Mouse (Mus musculus) liver, adult 2 months (tissue): ENCODE measurements around the gene Tcf15. TPM values are rescaled to one million over a fixed set of nuclear protein-coding genes. Genes with fewer than 3 reads are reported as not detected.

Experiments used
- DNase-seq: peaks from one replicate; pipeline ENCODE4 v3.0.0-alpha.2; 2011; ENCODE audit warnings: low read depth, low spot score; ENCODE audit errors: extremely low read depth
- H3K27ac ChIP-seq: fragments of 200-500 bp; replicated peaks from 2 replicates; pipeline ENCODE4 v1.5.1; 2012; ENCODE audit warnings: low read depth, mild to moderate bottlenecking, control low read depth, inconsistent platforms, low read length; ENCODE audit not compliant: insufficient read depth
- H3K27me3 ChIP-seq: fragments of 200-500 bp; 2 replicates; pipeline ENCODE4 v1.6.1; 2012; ENCODE audit warnings: mild to moderate bottlenecking, moderate library complexity, low read length, inconsistent platforms; ENCODE audit not compliant: control insufficient read depth, insufficient read depth
- H3K36me3 ChIP-seq: fragments of 200-500 bp; 2 replicates; pipeline ENCODE4 v1.6.1; 2012; ENCODE audit warnings: low read length, inconsistent platforms; ENCODE audit not compliant: control insufficient read depth, insufficient read depth
- H3K4me1 ChIP-seq: fragments of 200-500 bp; 2 replicates; pipeline ENCODE4 v1.6.1; 2011; ENCODE audit warnings: low read length; ENCODE audit not compliant: control insufficient read depth, insufficient read depth
- H3K4me3 ChIP-seq: fragments of 200-500 bp; 2 replicates; pipeline ENCODE4 v1.5.1; 2011; ENCODE audit warnings: low read depth, mild to moderate bottlenecking, control low read depth, low read length, moderate library complexity; ENCODE audit not compliant: insufficient read depth
- H3K79me2 ChIP-seq: fragments of 200-500 bp; 2 replicates; pipeline ENCODE4 v1.6.1; 2012; ENCODE audit warnings: inconsistent platforms, mild to moderate bottlenecking, low read length, moderate library complexity; ENCODE audit not compliant: control insufficient read depth, insufficient read depth
- H3K9ac ChIP-seq: fragments of 200-500 bp; 2 replicates; pipeline ENCODE4 v1.6.1; 2012; ENCODE audit warnings: low read depth, mild to moderate bottlenecking, control low read depth, inconsistent platforms, low read length
- CTCF ChIP-seq: fragments of 200-500 bp; IDR thresholded peaks from 2 replicates; pipeline ENCODE4 v1.5.1; 2011; ENCODE audit warnings: low read depth, low read length, control low read depth
- POLR2A ChIP-seq: fragments of 200-500 bp; IDR thresholded peaks from 2 replicates; pipeline ENCODE4 v1.6.1; 2011; ENCODE audit warnings: low read length, control low read depth; ENCODE audit not compliant: insufficient read depth; ENCODE audit errors: extremely low read depth
- WGBS: fragments of 180-500 bp; shearing (Covaris S2); methylation state at CpG from one replicate; pipeline ENCODE4 v1.1.7; 2018; 5-methylcytosine and 5-hydroxymethylcytosine counted together
- polyA plus RNA-seq: library from polyadenylated mRNA; depleted of rRNA; stranded (reverse); fragments of >200 nt; gene quantifications from 2 replicates; pipeline ENCODE4 v1.2.3, GENCODE M21; 2012
- total RNA-seq: library from RNA; depleted of rRNA; stranded (reverse); fragments of >200 nt; gene quantifications from 2 replicates; pipeline ENCODE4 v1.2.3, GENCODE M21; 2014

Tcf15 gene
- total and polyA plus RNA-seq, 2 experiments, result not detected

- Histone ChIP-seq H3K27ac (no peak overlapping the region), H3K4me1 (no peaks in the 10 kb centered on the region; the same call in 1 of the 2 replicates), H3K79me2 (no peaks in the 10 kb centered on the region), H3K27me3 (peaks cover 11% of the 10 kb centered on the region), H3K36me3 (no peaks in the 10 kb centered on the region), H3K4me3 (peak overlapping the region; percentile 53), H3K9ac (no peak overlapping the region)
- TF ChIP-seq POLR2A (no peak), CTCF (no peak)
- whole genome bisulfite sequencing, result 3% methylated on average over 13 of the region's 13 CpGs
- DNase-seq, result no peak
These were observed 1.3 kb upstream of the Tcf15 start for GRCm38 (mm10) chr2:152142046-152142445.

GRCm38 (mm10) chr2:152142571-152142970 lies 790 bp upstream of the Tcf15 start:
- H3K27ac ChIP-seq, result no peak overlapping the region
- H3K79me2 ChIP-seq, result no peaks in the 10 kb centered on the region
- TF ChIP-seq POLR2A, result no peak
- TF ChIP-seq CTCF, result no peak
- H3K9ac ChIP-seq, result no peak overlapping the region
- peaks cover 11% of the 10 kb centered on the region for H3K27me3 ChIP-seq
- no peaks in the 10 kb centered on the region for H3K36me3 ChIP-seq
- H3K4me3 ChIP-seq, result no peak overlapping the region
- H3K4me1 ChIP-seq, result no peaks in the 10 kb centered on the region; the same call in 1 of the 2 replicates
- DNase-seq, result no peak
- WGBS, result 9% methylated on average over 11 of the region's 11 CpGs

- Histone ChIP-seq H3K9ac (no peak overlapping the region), H3K4me1 (no peaks in the 10 kb centered on the region; the same call in 1 of the 2 replicates), H3K79me2 (no peaks in the 10 kb centered on the region), H3K4me3 (peak overlapping the region; percentile 39; the same call in 1 of the 2 replicates), H3K27ac (no peak overlapping the region), H3K27me3 (peaks cover 11% of the 10 kb centered on the region), H3K36me3 (no peaks in the 10 kb centered on the region)
- 24% methylated on average over 9 of the region's 9 CpGs for WGBS
- no peak for DNase-seq
- no peak for TF ChIP-seq CTCF
- TF ChIP-seq POLR2A, result no peak
These were observed 743 bp downstream of the Tcf15 start for GRCm38 (mm10) chr2:152144158-152144450.

GRCm38 (mm10) chr2:152144501-152144900 lies 1.1 kb downstream of the Tcf15 start:
- no peak overlapping the region for H3K4me3 ChIP-seq
- H3K79me2 ChIP-seq, result no peaks in the 10 kb centered on the region
- no peak overlapping the region for H3K9ac ChIP-seq
- WGBS, result 71% methylated on average over 5 of the region's 5 CpGs
- TF ChIP-seq POLR2A (no peak), CTCF (no peak)
- H3K4me1 ChIP-seq, result no peaks in the 10 kb centered on the region; the same call in 1 of the 2 replicates
- H3K27me3 ChIP-seq, result peaks cover 11% of the 10 kb centered on the region
- DNase-seq, result no peak
- H3K36me3 ChIP-seq, result no peaks in the 10 kb centered on the region
- no peak overlapping the region for H3K27ac ChIP-seq

- Histone ChIP-seq H3K36me3 (no peaks in the 10 kb centered on the region), H3K4me3 (no peak overlapping the region), H3K9ac (no peak overlapping the region), H3K27ac (no peak overlapping the region), H3K4me1 (no peaks in the 10 kb centered on the region; the same call in 1 of the 2 replicates), H3K79me2 (no peaks in the 10 kb centered on the region), H3K27me3 (peaks cover 11% of the 10 kb centered on the region)
- TF ChIP-seq POLR2A, result no peak
- no peak for TF ChIP-seq CTCF
- WGBS, result 81% methylated on average over 2 of the region's 2 CpGs
- DNase-seq, result no peak
These were observed 2.4 kb downstream of the Tcf15 start for GRCm38 (mm10) chr2:152145711-152146110.

- Histone ChIP-seq H3K4me1 (no peaks in the 10 kb centered on the region; the same call in 1 of the 2 replicates), H3K9ac (no peak overlapping the region), H3K4me3 (no peak overlapping the region), H3K27ac (no peak overlapping the region), H3K36me3 (no peaks in the 10 kb centered on the region), H3K79me2 (no peaks in the 10 kb centered on the region), H3K27me3 (peaks cover 9% of the 10 kb centered on the region)
- 66% methylated on average over 3 of the region's 3 CpGs for WGBS
- DNase-seq, result no peak
- TF ChIP-seq CTCF (no peak), POLR2A (no peak)
These were observed 3.7 kb downstream of the Tcf15 start for GRCm38 (mm10) chr2:152147079-152147478.
